Mouse (Mus musculus) CD4-positive helper T cell, adult 2 months (primary cell): ENCODE measurements around the gene Olfr1513.
"Not testable (repeated sequence)": the region's sequence is repeated elsewhere in the genome, so short reads cannot be mapped to it uniquely, and the experiment has no call there.

Experiments used
- DNase-seq: peaks from one replicate; pipeline ENCODE4 v3.0.0-alpha.2; 2012; ENCODE audit warnings: low read depth, missing footprints, low spot score

Olfr1513 gene

DNA sequence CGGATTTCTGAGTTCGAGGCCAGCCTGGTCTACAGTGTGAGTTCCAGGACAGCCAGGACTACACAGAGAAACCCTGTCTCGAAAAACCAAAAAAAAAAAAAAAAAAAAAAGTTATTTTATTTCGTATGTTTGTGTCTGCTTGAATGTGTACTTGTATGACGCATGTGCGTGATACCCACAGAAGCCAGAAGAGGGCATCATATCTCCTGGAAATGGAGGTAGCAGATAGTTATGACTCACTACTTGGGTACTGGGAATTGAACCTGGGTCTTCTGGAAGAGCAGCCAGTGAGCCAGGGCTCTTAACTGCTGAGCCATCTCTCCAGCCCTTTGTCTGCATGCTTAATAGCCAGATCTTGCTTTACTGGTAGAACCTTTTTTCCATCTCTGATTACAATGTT lies 45.9 kb downstream of the Olfr1513 start:
- DNase-seq: not testable (repeated sequence)

DNA sequence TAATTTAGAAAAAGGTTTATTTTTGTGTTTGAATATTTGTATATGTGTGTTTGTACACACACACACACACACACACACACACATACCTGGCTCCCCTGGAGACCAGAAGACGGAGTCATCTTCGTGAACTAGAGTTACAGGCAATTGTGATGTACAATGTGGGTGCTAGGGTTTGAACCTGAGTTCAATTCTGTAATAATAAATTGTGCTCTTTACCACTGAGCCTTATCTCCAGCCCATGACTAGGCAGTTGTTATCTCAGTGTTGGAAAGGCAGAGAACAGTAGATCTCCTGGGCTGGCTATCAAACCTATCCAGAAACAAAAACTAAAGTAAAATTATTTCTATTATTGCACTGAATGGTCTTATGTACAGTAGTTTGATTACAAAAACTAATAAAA lies 50.1 kb downstream of the Olfr1513 start:
- no peak for DNase-seq

- DNase-seq: peak; percentile 93
These were observed 51.5 kb downstream of the Olfr1513 start, which contains the start of gene Mettl3 for GRCm38 (mm10) chr14:52304644-52305271. TSS of gene Mettl3 (minus strand) at chr14:52305128.

DNA sequence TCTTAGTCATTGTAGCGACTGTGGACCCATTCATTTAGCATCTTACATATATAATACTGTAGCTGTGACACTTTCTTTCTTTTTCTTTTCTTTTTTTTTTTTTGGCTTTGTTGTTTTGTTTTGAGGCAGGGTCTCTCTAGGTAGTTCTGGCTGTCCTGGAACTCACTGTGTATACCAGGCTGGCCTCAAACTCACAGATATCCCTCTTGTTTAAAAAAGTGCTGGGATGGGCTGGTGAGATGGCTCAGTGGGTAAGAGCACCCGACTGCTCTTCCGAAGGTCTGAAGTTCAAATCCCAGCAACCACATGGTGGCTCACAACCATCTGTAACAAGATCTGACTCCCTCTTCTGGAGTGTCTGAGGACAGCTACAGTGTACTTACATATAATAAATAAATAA lies 52.7 kb downstream of the Olfr1513 start:
- DNase-seq: not testable (repeated sequence)
